Mouse (Mus musculus): ENCODE data around the gene Pmis2.

Gene Pmis2

DNA sequence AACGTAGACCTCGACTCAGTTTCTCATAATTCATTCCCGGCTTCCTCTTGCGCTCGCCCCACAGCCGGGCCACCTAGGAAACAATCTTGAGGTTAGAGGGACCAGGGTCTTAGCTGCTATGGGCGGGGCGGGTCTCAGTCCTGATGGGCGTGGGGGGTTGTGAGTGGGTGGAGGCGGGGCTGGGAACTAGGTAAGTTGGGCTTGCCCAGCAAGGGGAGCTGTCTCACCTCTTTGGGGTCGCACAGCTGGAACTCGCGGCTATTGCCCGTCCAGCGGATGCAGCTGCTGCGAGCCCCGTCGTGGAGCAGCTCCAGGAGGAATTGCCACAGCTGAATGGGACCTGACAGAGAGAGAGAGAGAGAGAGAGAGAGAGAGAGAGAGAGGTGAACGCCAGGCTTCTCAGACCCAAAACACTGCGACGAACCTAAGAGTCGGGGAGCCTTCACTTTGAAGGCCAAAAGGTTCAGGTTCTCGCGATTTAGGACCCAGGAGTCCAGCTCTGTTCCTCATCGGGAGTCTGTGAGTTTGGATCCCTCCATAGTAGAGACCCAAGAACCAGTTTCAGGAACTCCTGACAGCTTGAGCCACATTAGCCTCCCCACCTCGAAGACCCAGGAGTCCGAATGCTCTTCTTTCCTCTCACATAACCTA, 37.5 kb downstream of the Pmis2 start:
- DNase-seq (ENCODE audit: low spot score): no peak

DNA sequence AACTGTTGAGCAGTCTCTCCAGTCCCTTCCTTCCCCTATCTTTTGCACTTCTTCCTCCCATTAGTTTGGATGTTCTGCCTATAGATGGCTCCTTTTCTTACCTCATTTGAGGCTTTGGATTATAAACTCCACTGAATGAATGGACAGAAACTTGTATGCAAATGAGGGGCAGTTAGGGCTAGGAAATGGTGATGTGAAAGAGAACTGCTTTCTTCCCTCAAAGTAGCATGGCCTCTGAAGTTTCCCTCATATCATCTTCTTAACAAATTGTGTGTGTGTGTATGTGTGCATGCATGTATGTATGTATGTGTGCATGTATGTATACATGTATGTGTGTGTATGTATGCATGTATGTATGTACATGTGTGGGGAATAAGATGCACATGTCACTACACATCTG, 42.4 kb downstream of the Pmis2 start:
- DNase-seq (ENCODE audit: low spot score): no peak

DNA sequence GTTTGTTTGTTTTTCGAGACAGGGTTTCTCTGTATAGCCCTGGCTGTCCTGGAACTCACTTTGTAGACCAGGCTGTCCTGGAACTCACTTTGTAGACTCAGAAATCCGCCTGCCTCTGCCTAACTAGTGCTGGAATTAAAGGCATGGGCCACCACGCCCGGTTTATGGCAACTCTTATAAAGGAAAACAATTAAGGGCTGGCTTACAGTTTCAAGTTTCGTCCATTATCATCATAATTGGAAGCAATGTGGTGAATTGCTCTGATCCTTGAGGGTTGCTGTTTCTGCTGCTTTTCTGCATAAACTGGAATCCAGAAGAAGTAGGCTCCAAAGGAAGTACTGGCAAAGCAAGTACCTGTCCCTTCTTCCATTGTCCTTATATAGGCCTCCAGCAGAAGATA, 44.8 kb downstream of the Pmis2 start:
- DNase-seq (ENCODE audit: low spot score): no peak

DNA sequence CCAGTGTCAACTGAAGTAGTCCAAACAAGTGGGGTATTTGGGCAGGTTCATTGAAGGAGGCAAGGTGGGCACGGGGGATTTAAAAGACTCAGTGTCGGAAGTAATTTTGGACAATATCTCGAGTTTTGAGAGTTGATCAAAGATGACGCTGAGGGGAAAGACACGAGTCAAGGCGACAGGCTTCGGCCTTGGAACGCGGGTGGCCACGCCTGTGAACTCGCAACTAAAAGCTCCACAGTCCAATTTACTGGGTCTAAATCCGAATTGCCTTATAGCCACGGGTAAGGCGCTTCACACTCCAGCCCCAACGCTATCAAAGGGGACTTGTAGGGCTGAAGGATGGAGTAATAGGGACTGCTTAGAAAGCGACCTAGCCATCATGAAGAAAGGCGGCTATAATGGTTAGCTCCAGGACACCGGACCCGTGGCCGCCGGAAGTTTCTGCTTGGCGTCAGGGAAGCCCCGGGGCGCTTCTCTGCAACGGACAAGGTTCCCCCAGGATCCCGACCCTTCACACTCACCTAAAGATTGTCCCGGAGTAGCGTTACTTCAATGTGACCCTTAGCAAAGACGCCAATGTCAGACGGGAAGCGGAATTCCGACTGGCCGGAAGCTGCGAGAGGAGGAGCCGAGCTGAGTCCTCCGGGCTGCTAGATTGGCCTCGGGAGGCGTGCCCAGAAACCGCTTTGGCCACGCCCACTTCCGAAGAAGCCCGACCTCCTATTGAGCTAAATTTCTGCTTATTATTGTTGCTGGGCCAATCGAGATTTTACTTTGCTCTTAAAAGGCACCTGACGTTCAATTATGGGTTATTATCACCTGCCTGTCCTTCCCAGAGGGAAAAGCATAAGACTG, 45.6 kb downstream of the Pmis2 start, which contains the start of gene Cox6b1:
Gene Cox6b1 (minus strand): TSS at position 622 of the 855 bp plus-strand sequence.
- DNase-seq (ENCODE audit: low spot score): peak; percentile 85

Data from testis, postnatal 14 days (tissue).